Mouse (Mus musculus): Measurements from ENCODE around the gene Tcirg1.
A peak's percentile ranks its signal among the peaks of the same experiment; 100 is the strongest.

The Tcirg1 gene

DNA sequence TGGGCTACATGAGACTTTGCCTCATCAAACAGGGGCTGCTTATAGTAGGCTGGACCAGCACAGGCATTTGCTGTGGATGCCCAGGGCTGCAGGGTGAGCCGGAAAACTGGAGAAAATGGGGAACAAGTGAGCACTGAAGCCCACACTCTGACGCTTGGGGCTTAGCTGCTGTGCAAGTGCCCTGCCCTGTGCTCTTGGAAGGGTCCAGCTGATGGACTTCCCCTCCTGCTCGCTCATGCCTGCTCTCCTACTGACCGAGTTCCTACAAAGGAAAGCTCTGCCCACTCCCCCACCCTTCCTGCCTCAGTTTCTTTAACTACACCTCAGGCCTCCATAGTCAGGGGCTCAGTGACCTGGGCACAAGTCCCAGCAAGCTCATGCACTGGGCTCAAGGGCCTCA, 21.1 kb upstream of the Tcirg1 start:
- no peak for DNase-seq (ENCODE audit: low spot score in 2 of 2)

DNA sequence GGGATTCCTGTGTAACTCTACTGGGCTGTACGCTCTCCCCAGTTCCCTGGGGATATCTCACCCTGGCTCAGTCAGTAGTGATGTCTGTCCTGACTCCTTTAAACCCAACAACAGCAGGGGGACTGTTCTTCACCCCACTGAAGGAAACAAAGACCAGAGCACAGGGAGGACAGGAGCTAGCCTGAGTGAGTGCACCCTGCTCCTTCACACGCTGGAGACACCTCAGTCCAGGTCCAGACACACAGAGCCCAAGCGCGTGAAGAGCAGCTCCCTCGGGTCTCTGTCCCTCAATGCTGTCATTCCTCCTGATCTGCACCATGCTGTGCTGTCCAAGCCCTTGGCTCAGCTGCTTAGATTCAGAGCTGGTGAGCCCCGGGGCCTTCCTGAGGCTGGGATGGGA, 19.8 kb upstream of the Tcirg1 start:
- no peak for DNase-seq (ENCODE audit: low spot score in 2 of 2)

DNA sequence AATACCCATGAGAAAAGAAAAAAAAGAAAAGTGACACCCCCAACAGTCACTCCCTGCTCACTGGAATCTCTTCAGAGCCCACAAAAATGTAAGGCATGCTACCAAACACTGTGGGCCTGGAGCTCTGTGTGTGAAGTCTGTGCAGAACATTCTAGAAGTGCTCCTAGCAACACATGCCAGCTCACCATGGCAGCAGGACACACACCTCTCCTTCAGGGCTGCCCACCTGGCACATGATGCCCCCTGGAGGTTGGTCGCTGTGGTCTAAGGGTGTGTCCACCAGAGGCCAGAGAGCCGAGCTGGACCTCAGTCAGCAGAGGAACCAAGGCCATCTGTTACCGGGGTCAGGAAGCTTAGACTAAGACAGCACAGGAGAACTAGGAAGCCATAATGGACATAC, 19.3 kb upstream of the Tcirg1 start:
- no peak for DNase-seq (ENCODE audit: low spot score in 2 of 2)

DNA sequence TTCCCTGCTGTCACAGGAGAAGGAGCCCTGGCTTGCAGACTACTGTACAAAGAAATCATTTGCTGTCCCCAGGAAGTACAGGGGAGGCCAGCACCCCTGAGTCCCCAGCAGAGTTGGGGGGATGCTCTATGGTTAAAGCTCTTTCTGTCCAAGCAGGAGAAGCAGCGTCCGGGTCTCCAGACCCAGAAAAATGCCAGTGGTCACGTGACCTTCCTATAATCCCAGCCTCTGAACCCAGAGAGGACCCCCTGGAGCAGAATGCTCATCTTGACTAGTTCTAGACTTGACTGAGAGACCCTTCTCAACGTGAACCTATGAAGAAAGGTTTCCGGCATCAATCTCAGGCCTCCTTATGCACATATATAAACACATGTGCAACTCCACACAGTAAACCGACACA, 18.9 kb upstream of the Tcirg1 start:
- no peak for DNase-seq (ENCODE audit: low spot score in 2 of 2)

DNA sequence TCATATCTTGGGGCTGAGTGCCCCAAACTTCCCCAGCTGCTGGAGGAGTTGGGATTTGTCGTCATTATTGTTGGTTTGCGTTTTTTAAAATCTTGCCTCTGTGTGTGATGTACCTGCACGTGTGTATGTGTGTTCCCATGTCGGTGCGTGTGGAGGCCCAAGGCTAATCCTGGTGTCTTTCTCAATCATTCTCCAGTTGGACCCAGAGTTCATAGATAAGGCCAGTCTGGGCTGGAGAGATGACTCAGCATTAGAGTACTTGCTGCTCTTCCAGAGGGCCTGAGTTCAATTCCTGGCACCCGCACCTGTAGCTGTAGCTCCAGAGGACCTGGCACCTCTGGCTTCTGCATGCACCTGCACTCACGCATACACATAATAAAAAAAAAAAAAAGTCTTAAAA, 17.9 kb upstream of the Tcirg1 start:
- no peak for DNase-seq (ENCODE audit: low spot score in 2 of 2)

DNA sequence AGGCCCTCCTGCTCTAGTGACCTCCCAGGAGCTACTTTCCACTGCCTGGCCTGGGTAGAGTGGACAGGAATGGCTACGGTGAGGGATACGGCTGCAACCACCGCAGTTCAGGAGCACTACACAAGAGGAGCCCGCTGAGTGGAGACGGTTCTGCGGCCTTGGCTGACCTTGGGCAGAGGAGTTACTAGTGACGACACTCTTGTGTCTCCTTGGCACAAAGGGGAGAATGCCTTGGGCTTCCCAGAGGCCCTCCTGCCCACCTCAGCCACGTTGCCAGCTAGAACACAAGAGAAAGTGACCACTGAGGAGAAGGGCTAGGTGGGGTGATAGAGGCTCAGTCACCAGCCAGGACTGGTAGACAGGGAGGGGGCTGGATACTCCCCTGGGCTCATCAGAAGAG, 17.3 kb upstream of the Tcirg1 start:
- DNase-seq (ENCODE audit: low spot score in 2 of 2): no peak

DNA sequence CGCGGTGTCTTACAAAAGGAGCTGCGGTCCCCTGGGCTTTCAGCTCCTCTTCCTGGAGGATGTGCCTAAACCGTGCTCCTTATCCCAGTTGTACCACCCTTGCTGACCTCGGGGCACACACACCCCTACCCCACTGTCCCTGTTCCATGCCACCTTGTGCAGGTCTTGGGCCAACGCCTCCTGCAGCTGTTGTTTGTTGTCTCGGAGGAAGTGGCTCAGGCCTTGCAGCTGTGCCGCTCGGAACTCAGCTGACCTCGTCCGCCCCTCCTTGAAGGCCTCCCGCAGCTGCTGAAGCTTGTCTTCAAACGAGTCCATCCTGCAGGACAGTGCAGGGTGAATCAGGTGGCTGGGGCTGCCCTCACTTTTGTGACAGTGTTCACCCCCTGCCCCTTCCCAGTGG, 16.7 kb upstream of the Tcirg1 start:
- DNase-seq (ENCODE audit: low spot score in 2 of 2): no peak

DNA sequence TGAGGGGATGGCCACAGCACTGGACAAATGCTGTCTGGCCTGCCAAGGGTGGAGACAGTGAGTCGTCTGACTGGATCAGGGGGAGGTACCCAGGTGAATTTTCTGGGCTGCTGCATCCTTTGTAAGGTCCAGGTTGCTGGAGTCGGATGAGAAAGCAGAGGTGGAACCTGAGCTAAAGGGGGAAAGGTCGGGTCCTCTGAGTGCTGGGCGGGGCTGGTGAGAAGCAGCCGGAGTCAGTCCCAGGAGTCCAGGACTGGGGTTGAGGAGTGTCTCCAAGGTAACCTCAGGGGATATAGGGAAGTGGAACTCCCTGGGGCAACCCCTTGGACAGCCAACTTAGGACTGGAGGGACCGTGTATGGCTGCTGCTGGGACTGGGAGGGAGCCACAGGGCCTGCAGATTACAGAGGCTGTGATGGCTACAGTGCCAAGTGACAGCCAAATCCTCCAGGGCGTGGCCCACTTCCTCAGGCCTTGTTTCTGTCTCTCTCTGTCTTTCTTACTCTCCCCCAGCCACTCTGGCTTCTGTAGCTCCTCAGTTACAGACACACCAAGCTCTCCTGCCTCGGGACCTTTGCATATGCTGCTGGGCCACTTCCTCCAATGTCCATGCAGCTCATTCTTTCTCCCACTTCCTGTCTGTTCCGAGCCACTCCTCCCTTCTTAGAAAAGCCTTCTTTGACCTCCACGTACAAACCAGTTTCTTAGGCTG, 15.9 kb upstream of the Tcirg1 start:
- no peak for DNase-seq (ENCODE audit: low spot score in 2 of 2)

DNA sequence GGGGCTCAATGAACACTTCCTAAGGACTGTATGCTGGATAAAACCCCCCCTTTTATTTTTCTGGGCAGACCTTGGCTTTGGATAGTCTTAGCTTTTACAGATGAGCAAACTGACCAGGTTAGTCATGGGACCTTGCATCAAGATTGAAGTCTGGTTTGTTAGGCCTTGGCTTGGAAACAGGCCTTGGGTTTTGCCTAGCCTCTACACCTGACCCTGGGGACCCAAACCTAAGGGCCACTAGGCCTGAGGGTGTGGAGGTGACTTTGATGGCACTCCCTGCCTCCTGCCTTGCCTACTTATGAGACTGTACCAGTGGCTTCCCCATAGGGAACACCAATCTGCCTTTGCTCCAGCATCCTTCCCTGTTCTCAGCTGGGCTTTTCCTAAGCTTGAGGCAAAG, 13.0 kb upstream of the Tcirg1 start:
- DNase-seq (ENCODE audit: low spot score in 2 of 2): no peak

DNA sequence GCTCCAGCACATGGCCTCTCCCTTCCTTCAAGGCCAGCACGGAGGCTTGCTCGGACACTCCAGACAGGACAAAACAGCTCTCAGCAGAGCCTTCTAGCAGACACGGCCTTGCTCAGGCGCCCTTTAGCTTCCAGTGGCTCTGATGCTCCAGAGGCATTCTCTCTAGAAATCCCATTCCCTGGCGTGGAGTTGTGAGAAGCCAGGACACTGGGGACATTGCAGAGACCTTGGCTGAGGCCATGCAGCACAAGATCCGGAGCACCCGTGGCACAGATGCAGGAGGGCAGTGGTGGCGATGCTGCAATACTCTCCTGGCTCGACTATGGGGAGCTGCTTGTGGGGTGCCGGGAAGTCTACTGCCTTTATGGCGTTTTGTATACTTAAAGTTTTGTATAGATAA, 9.8 kb upstream of the Tcirg1 start:
- DNase-seq (ENCODE audit: low spot score in 2 of 2): no peak

DNA sequence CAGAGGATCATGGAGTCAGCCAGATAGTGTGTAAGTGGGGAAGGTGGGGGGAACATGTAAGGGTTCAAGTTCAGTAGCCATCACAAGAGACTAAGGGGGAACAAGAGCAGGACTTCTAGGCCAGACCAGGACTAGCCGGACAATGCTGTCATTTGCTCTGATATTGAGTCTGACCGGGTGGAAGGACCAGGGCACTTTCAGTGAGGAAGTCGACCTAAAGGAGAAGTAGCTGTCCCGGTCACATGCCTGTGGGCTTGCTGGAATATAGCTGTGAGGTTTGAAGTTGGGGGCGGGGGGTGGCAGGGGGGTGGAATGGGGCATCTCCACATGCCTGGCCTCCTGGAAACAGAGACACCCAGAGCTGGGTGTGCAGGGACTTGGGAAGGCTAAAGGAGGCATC, 7.6 kb upstream of the Tcirg1 start:
- no peak for DNase-seq (ENCODE audit: low spot score in 2 of 2)

DNA sequence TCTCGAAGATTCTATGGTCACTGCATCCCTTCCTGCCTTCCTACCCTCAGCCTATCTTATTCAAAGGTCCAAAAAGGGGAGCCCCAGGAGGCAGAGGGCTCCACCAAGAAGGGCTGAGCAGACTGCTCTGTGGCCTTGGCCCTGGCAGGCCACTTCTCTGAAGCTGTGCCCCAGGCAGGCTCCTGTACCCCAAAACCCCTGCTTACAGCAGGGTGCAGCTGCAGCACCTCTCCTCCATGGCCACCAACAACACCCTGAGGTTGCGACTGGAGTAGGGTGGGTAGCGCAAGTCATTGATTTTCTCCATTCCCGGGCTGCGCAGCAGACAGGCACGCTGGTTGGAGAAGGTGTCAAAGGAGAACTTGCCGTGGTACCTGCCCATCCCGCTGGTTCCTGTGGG, 6.8 kb upstream of the Tcirg1 start:
- no peak for DNase-seq (ENCODE audit: low spot score in 2 of 2)

DNA sequence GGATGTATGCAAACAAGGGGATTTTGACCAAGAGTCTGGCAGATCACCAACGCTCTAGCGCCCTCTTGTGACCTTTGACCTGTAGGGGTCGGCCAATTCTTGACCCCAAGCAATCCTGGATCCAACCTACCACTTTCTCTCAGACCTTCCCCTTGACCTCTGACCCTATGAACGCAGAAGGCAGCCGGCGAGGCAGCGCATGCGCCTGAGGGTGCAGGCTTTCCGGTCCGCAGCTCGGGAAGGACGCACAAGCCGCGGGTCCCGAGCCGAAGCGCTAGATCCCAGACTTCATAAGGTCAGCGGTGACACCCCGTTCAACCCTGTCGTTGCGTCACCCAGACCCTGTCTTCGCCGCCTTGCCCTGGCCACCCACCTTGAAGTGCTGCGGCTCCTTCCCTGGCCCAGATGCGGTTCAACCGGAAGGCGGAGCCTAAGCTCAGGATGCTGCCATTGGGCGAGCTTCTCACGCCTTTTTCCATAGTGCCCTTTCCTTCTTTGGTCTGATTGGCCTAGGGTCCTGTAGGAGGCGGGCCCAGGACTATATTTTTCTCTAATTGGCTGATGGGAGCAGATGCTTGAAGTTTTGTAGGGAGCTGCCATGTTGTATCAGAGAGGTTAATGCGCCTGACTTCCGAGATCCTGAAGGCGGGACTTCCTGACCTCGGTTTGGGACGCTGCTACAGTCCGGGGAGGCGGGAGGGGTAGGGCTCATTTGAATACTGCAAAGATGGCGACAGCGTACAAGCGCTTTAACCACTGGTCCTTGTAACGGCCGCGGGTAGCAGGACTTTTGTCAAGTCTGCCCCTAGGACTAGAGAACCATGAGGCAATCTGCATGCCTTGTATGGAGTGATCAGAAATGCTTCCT, 5.6 kb upstream of the Tcirg1 start, which contains the start of gene Ndufs8:
TSS of gene Ndufs8 (minus strand) at position 438 of the 868 bp plus-strand sequence.
- DNase-seq (ENCODE audit: low spot score in 2 of 2): peak; percentile 61 to 81

DNA sequence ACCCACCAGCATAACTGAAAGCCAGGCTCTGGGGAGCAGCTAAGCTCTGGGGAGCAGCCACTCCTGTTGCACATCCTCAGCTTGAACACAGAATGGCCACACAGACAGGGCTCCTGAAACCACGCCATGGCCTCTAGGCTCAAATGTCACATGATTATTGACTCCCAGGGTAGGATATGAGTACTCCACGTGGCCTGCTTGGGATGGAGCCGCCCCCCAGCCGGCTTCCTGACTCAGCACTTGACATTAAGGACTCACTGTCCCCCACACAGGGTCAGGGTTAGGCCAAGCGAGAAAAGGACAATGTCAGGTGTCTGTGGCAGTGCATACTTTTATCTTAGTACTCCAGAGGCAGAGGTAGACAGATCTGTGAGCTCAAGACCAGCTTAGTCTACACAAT, 3.3 kb upstream of the Tcirg1 start:
- no peak for DNase-seq (ENCODE audit: low spot score in 2 of 2)

DNA sequence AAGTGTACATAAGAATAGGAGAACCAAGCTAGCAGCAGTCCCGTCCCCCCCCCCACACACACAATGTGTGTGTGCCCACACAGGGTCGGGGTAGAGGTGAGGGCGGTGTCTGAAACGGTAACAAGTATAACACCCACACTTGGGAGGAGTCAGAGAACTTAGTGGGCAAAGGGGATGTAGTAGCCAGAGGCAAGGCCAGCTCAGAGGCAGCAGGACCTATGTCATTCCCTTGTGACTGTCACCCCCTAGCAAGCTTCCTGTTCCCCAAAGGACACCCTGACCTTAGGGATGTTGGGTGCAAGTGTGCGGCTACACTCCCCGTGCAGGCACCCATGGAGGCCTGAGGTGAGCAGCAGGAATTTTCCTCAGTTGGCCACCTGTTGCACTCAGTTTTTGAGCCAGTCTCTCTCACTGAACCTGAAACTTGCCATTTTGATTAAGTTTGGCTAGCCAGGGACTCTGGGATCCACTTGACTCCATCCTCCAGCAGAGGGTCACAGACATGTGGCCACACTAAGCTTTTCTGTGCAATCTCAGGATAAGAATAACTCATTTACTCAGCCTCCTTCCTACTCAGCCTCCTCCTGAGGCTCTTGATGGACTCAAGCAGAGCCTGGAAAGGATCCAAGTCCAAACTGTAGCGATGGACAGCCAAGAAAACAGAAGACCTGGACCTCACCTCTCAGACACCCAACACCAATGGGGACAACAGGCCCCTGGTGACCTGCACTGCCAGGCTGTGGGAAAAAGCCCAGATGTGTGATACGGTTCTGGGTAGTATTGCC, 1.1 kb upstream of the Tcirg1 start:
- no peak for DNase-seq (ENCODE audit: low spot score in 2 of 2)

DNA sequence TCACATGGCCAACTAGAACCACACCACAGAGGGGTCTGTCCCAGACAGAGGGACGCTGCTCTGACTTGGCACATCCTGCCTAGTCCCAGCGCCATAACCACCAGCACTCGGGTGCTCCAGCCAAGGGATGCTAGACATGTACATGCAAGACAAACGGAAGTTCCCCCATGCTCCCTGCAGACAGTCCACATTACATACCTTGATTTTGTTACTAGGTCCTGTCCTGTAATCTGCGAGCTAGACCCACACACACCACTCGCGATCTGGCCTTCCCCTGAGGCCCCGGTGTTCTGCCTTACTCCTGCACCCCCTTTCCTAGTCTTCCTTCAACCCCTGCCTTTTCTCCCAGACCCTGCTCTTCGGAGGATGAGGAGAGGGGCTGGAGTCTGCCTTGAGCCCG, 607 bp downstream of the Tcirg1 start:
- no peak for DNase-seq (ENCODE audit: low spot score in 2 of 2)

DNA sequence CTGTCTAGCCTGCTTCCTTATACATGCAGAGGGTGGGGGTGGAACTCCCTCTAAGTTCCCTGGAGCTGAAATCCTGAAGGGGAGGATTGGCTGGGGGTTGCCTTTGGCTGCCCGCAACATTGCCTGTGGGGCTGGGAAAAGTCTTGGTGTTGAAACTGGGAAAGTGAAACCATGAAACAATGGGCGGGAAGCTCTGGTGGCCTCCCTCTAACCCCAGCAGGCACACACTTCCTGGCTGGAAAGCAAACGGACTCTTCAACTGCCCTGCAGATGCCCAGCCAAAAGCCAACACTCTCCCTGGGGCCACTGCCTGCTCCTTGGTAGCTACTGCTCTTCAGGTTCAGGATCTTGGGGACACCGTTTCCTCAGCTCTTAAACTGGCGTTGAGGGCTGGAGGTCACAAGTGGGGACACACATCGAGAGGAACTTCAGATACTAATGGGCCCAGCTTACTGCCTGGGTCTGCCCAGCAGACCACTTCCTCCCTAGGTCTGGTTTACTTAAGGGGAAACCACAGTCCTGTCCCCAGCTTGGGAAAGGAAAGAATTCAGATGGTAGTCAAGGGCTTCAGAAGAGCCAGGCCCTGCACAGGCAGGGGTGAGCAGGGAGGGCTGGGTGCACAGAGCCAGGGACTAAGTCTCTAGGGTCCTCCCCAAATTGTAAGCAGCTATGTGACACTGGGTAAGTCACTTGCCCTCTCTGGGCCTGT, 1.5 kb downstream of the Tcirg1 start:
- DNase-seq (ENCODE audit: low spot score in 2 of 2): no peak

DNA sequence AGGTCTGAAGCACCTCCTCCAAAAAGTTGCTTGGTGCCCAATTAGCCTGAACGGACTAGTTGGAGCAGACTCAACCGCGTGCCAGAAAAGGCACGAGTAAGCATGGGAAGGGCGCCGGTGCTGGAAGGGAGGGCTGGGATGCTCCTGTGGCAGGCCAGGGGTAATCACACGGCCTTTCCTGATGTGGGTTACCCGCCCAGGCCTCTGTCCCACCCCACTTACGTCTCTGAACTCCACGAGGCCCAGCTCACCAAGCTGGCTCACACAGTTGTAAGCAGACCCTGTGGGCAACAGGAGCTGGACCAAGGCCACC, 2.6 kb downstream of the Tcirg1 start:
- DNase-seq (ENCODE audit: low spot score in 2 of 2): no peak

DNA sequence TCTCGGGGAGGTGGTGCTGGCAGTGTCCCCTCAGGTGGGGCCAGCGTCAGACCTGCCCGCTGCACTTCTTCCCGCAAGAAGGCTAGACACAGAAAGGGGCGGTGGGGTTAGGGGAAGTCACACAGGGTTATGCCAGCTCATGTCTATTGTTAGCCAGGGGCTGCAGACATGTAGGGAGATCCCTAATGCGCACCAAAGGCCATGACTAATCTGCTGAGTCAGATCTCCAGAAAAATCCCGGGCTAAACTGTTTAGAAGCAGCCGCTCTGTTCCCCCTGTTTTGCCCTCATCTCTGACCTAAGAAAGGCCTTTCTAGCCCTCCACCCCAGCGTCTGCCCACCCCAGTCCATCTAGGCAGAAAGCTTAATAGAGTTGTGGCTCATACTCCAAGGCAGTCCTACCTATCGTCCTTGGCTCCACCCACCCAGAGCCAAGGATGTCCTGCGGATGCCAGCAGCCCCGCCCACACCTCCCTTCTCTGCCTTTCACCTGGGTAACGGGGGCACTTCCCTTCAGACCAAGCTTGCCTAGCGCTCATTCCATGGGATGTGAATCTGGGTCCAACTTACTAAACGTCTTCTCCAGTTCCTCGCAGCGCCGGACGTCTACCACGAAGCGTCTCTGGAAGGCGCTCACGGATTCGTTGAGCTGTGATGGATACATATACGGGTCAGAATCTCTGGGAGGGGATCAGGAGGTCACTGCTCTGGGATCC, 3.1 kb downstream of the Tcirg1 start:
- no peak for DNase-seq (ENCODE audit: low spot score in 2 of 2)

DNA sequence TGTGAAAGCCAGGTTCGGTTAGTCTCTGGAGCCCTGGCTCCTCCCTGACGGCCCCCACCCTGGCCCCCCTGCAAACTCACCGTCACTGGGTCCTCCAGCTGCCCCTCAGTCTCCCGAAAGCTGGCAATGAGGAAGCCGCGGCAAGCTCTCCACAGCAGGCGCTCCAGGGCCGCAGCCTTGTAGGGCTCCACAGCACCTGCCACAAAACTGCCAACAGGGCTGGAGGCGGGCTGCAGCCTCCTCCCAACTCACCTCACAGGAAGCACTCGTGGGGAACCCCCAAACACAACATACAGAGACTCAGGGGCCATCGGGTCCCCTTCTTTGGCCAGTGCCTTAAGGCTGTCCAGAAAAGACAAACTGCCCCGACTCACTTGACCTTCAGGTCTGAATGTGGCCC, 4.0 kb downstream of the Tcirg1 start:
- DNase-seq (ENCODE audit: low spot score in 2 of 2): no peak

DNA sequence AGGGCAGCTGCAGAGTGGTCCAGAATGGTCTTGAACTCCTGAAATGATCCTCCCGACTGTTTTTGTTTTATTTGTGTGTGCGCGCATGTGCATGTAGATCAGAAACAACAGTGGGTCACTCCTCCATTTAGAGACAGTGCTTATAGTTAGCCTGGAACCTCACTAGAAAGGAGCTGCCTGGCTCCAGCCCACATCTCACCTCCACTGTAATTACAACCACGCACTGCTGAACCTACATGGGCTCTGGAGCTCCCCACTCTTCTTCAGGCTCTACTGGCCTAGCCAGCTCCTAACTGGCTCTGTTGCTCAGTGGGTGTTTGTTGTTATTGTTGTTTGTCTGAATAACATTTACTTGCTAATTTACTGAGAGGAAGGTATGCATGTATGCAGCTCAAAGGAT, 7.3 kb downstream of the Tcirg1 start:
- no peak for DNase-seq (ENCODE audit: low spot score in 2 of 2)

All from cerebellum, postnatal 4 days (tissue).